Mouse (Mus musculus): ENCODE results near the gene Mad1l1. TPM values are rescaled to one million over a fixed set of nuclear protein-coding genes. Genes with fewer than 3 reads are reported as not detected.
A peak's percentile ranks its signal among the peaks of the same experiment; 100 is the strongest.

Mad1l1 gene
- polyA plus RNA-seq, 1 experiment from 2014 or later = 31.8 TPM

GRCm38 (mm10) chr5:140019616-140020015 lies 301.7 kb downstream of the Mad1l1 start:
- ATAC-seq (ENCODE audit: low read depth) = no peak
- H3K4me1 ChIP-seq (replicated peaks) = peaks cover 40% of the 10 kb centered on the region
- 97% methylated on average over 1 of the region's 1 CpGs for WGBS
- H3K27ac ChIP-seq (replicated peaks) = no peak overlapping the region
- no peak overlapping the region for H3K9ac ChIP-seq
- H3K4me3 ChIP-seq = no peak overlapping the region
- no peaks in the 10 kb centered on the region for H3K9me3 ChIP-seq
- H3K4me2 ChIP-seq = no peak overlapping the region
- no peaks in the 10 kb centered on the region for H3K27me3 ChIP-seq
- no peaks in the 10 kb centered on the region for H3K36me3 ChIP-seq

GRCm38 (mm10) chr5:140018780-140019179 lies 302.6 kb downstream of the Mad1l1 start:
- H3K36me3 ChIP-seq = no peaks in the 10 kb centered on the region
- no peak overlapping the region for H3K4me2 ChIP-seq
- ATAC-seq (ENCODE audit: low read depth) = no peak
- 76% methylated on average over 7 of the region's 7 CpGs for WGBS
- no peaks in the 10 kb centered on the region for H3K27me3 ChIP-seq
- H3K9ac ChIP-seq = no peak overlapping the region
- no peak overlapping the region for H3K4me3 ChIP-seq
- H3K9me3 ChIP-seq = no peaks in the 10 kb centered on the region
- peaks cover 40% of the 10 kb centered on the region for H3K4me1 ChIP-seq (replicated peaks)
- 0 out of 2 replicates have a peak overlapping the region, but pooled peaks have one; percentile 54 for H3K27ac ChIP-seq (replicated peaks)

- 95% methylated on average over 1 of the region's 1 CpGs for WGBS
- ATAC-seq (ENCODE audit: low read depth) = no peak
- Histone ChIP-seq H3K4me1 (replicated peaks) (peaks cover 34% of the 10 kb centered on the region), H3K27ac (replicated peaks) (no peak overlapping the region), H3K4me2 (no peak overlapping the region), H3K36me3 (no peaks in the 10 kb centered on the region), H3K4me3 (no peak overlapping the region), H3K9ac (no peak overlapping the region), H3K27me3 (no peaks in the 10 kb centered on the region), H3K9me3 (no peaks in the 10 kb centered on the region)
Observed at GRCm38 (mm10) chr5:140016896-140017295, 304.5 kb downstream of the Mad1l1 start.

- no peak for ATAC-seq (ENCODE audit: low read depth)
- WGBS = 71% methylated on average over 5 of the region's 5 CpGs
- Histone ChIP-seq H3K4me3 (no peak overlapping the region), H3K9ac (no peak overlapping the region), H3K36me3 (no peaks in the 10 kb centered on the region), H3K9me3 (no peaks in the 10 kb centered on the region), H3K4me1 (replicated peaks) (peaks cover 22% of the 10 kb centered on the region), H3K27me3 (no peaks in the 10 kb centered on the region), H3K4me2 (no peak overlapping the region), H3K27ac (replicated peaks) (peak overlapping the region; percentile 15; the same call in 1 of the 2 replicates)
Observed at GRCm38 (mm10) chr5:140013652-140014051, 307.7 kb downstream of the Mad1l1 start.

GRCm38 (mm10) chr5:140012286-140012967 lies 308.9 kb downstream of the Mad1l1 start:
- Histone ChIP-seq H3K9ac (no peak overlapping the region), H3K9me3 (no peaks in the 10 kb centered on the region), H3K4me1 (replicated peaks) (peaks cover 33% of the 10 kb centered on the region), H3K4me3 (no peak overlapping the region), H3K27ac (replicated peaks) (no peak overlapping the region), H3K36me3 (no peaks in the 10 kb centered on the region), H3K4me2 (no peak overlapping the region), H3K27me3 (no peaks in the 10 kb centered on the region)
- WGBS = 74% methylated on average over 12 of the region's 12 CpGs
- no peak for ATAC-seq (ENCODE audit: low read depth)

- Histone ChIP-seq H3K9ac (no peak overlapping the region), H3K4me3 (no peak overlapping the region), H3K9me3 (no peaks in the 10 kb centered on the region), H3K27me3 (no peaks in the 10 kb centered on the region), H3K4me1 (replicated peaks) (peaks cover 38% of the 10 kb centered on the region), H3K4me2 (no peak overlapping the region), H3K27ac (replicated peaks) (no peak overlapping the region), H3K36me3 (no peaks in the 10 kb centered on the region)
- no peak for ATAC-seq (ENCODE audit: low read depth)
- 78% methylated on average over 3 of the region's 3 CpGs for WGBS
Observed at GRCm38 (mm10) chr5:140010405-140010804, 310.9 kb downstream of the Mad1l1 start.

GRCm38 (mm10) chr5:140009083-140009655 lies 312.2 kb downstream of the Mad1l1 start:
- H3K4me1 ChIP-seq (replicated peaks) = peaks cover 32% of the 10 kb centered on the region
- H3K27ac ChIP-seq (replicated peaks) = no peak overlapping the region
- H3K4me3 ChIP-seq = no peak overlapping the region
- no peaks in the 10 kb centered on the region for H3K36me3 ChIP-seq
- no peak overlapping the region for H3K9ac ChIP-seq
- no peaks in the 10 kb centered on the region for H3K27me3 ChIP-seq
- WGBS = 78% methylated on average over 7 of the region's 7 CpGs
- no peaks in the 10 kb centered on the region for H3K9me3 ChIP-seq
- no peak overlapping the region for H3K4me2 ChIP-seq
- ATAC-seq (ENCODE audit: low read depth) = no peak

- no peak for ATAC-seq (ENCODE audit: low read depth)
- H3K9ac ChIP-seq = 0 out of 2 replicates have a peak overlapping the region, but pooled peaks have one; percentile 8
Observed at GRCm38 (mm10) chr5:140008523-140008806, 312.9 kb downstream of the Mad1l1 start.

GRCm38 (mm10) chr5:140007656-140008522 lies 313.5 kb downstream of the Mad1l1 start:
- ATAC-seq (ENCODE audit: low read depth) = no peak
- WGBS = 47% methylated on average over 9 of the region's 9 CpGs
- 0 out of 2 replicates have a peak overlapping the region, but pooled peaks have one; percentile 8 for H3K9ac ChIP-seq
- no peaks in the 10 kb centered on the region for H3K9me3 ChIP-seq
- H3K36me3 ChIP-seq = no peaks in the 10 kb centered on the region
- H3K4me3 ChIP-seq = no peak overlapping the region
- no peaks in the 10 kb centered on the region for H3K27me3 ChIP-seq
- H3K27ac ChIP-seq (replicated peaks) = no peak overlapping the region
- H3K4me2 ChIP-seq = no peak overlapping the region
- peaks cover 19% of the 10 kb centered on the region for H3K4me1 ChIP-seq (replicated peaks)

More at GRCm38 (mm10) chr5:140008523-140008806, 312.9 kb downstream of the Mad1l1 start:
- 73% methylated on average over 5 of the region's 5 CpGs for WGBS
- H3K4me3 ChIP-seq = no peak overlapping the region
- no peak overlapping the region for H3K27ac ChIP-seq (replicated peaks)
- peaks cover 25% of the 10 kb centered on the region for H3K4me1 ChIP-seq (replicated peaks)
- no peaks in the 10 kb centered on the region for H3K36me3 ChIP-seq
- no peaks in the 10 kb centered on the region for H3K9me3 ChIP-seq
- no peaks in the 10 kb centered on the region for H3K27me3 ChIP-seq
- H3K4me2 ChIP-seq = no peak overlapping the region

GRCm38 (mm10) chr5:140006861-140007260 lies 314.5 kb downstream of the Mad1l1 start:
- Histone ChIP-seq H3K9me3 (no peaks in the 10 kb centered on the region), H3K27me3 (no peaks in the 10 kb centered on the region), H3K4me1 (replicated peaks) (peaks cover 23% of the 10 kb centered on the region), H3K36me3 (no peaks in the 10 kb centered on the region), H3K27ac (replicated peaks) (no peak overlapping the region), H3K4me3 (no peak overlapping the region), H3K4me2 (no peak overlapping the region), H3K9ac (no peak overlapping the region)
- no peak for ATAC-seq (ENCODE audit: low read depth)
- WGBS = 79% methylated on average over 8 of the region's 8 CpGs

GRCm38 (mm10) chr5:140002541-140002940 lies 318.8 kb downstream of the Mad1l1 start:
- Histone ChIP-seq H3K4me3 (no peak overlapping the region), H3K4me1 (replicated peaks) (peaks cover 33% of the 10 kb centered on the region), H3K27ac (replicated peaks) (no peak overlapping the region), H3K27me3 (no peaks in the 10 kb centered on the region), H3K9me3 (no peaks in the 10 kb centered on the region), H3K4me2 (no peak overlapping the region), H3K36me3 (no peaks in the 10 kb centered on the region), H3K9ac (no peak overlapping the region)
- 0 out of 2 replicates have a peak, but pooled peaks have one; percentile 45 for ATAC-seq (ENCODE audit: low read depth)
- 39% methylated on average over 3 of the region's 3 CpGs for WGBS

- Histone ChIP-seq H3K27me3 (no peaks in the 10 kb centered on the region), H3K4me2 (no peak overlapping the region), H3K4me1 (replicated peaks) (peaks cover 27% of the 10 kb centered on the region), H3K36me3 (no peaks in the 10 kb centered on the region), H3K27ac (replicated peaks) (peak overlapping the region; percentile 69), H3K4me3 (no peak overlapping the region), H3K9me3 (no peaks in the 10 kb centered on the region), H3K9ac (no peak overlapping the region)
- 17% methylated on average over 6 of the region's 6 CpGs for WGBS
- ATAC-seq (ENCODE audit: low read depth) = no peak
Observed at GRCm38 (mm10) chr5:139998916-139999315, 322.4 kb downstream of the Mad1l1 start.
